Mouse (Mus musculus) testis, adult 2 months (tissue): ENCODE results near the gene Vps4a.

Source experiments
- CTCF ChIP-seq: fragments of 200-500 bp; IDR thresholded peaks from 2 replicates; pipeline ENCODE4 v1.5.1; 2012; ENCODE audit warnings: low read depth, mild to moderate bottlenecking, inconsistent platforms, low read length, moderate library complexity; ENCODE audit not compliant: control insufficient read depth, insufficient read depth, insufficient replicate concordance
- POLR2A ChIP-seq: fragments of 200-500 bp; IDR thresholded peaks from 2 replicates; pipeline ENCODE4 v1.6.1; 2012; ENCODE audit warnings: low read depth, mild to moderate bottlenecking, inconsistent platforms, low read length, moderate library complexity; ENCODE audit not compliant: control insufficient read depth

DNA sequence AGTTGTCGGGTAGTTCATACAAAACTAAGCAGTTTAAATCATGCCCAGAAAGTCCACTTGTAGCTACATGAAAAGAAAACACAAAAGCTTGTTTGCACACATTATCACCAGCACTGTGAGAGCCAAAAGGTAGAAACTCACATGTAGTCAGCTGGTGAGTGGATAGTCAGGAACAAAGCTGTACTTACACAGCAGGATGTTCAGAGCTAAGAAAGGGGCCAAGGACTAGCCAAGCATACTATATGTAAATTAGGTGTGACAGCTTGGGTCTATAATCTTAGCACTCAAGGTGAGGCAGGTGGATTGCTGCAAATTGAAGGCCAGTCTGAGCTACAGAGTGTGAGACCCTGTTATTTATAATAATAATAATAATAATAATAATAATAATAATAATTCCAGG, 31.6 kb downstream of the Vps4a start:
- TF ChIP-seq POLR2A (no peak), CTCF (no peak)
